Mouse (Mus musculus) ES-E14 (cell line): ENCODE measurements at regions not wholly inside any gene's neighbourhood (a gene's known extent, or its start where the extent isn't known, plus 50 kb on each side); places are given as distances from the start of the nearest gene placed in this dataset.

Experiments
- CHD2 ChIP-seq: IDR thresholded peaks from 2 replicates; pipeline ENCODE4 v1.6.1; 2014; ENCODE audit warnings: mild to moderate bottlenecking, low read depth, low read length, inconsistent platforms
- HCFC1 ChIP-seq: IDR thresholded peaks from 2 replicates; pipeline ENCODE4 v1.6.1; 2012; ENCODE audit warnings: low read length, inconsistent platforms, borderline replicate concordance; ENCODE audit not compliant: insufficient read depth
- MAFK ChIP-seq: IDR thresholded peaks from 2 replicates; pipeline ENCODE4 v1.6.1; 2014; ENCODE audit warnings: mild to moderate bottlenecking, low read depth, low read length, inconsistent platforms; ENCODE audit not compliant: insufficient read depth
- ZC3H11A ChIP-seq: IDR thresholded peaks from 2 replicates; pipeline ENCODE4 v1.6.1; 2012; ENCODE audit warnings: low read depth, mild to moderate bottlenecking, inconsistent platforms, low read length, borderline replicate concordance
- ZNF384 ChIP-seq: IDR thresholded peaks from 2 replicates; pipeline ENCODE4 v1.6.1; 2012; ENCODE audit warnings: low read depth, low read length, inconsistent platforms

DNA sequence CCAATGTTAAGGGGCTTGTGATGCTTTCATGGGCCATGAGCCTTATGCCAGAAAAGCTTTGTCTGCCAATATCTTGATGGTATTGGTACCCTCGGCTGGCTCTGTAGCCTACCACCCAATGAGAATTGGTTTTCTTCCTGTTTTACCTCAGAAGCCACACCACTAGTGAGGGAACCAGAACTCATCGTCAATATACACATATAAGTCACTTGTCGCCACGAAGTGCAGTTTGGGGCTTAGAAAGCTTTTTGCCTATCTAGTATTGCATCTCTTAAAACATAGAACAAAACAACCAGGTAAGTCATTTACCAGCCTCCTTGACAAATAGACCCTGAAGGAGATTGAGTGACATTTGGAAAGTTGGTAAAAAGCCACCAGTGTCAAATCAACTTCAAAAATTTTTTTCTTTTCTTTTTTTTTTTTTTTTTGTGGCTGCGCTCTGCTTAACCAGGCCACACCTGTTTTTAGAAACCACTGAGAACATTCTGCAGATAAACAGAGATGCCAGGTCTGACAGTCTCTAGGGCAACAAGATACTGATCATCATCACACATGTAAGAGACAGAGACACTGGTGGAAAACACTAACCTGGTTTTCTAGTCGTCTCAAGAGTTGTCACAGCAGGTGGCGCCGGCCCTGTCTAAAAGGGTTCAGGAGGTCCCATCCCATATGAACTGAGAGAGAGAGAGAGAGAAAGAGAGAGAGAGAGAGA, 292.4 kb downstream of the Ets1 start:
- TF ChIP-seq ZC3H11A = no peak
- no peak for TF ChIP-seq ZNF384
- TF ChIP-seq HCFC1 = no peak
- no peak for TF ChIP-seq MAFK
- TF ChIP-seq CHD2 = no peak
